Mouse (Mus musculus) bone marrow macrophage, adult 2 months (primary cell): ENCODE results near the gene Ggps1. TPM values are rescaled to one million over a fixed set of nuclear protein-coding genes. Genes with fewer than 3 reads are reported as not detected.

Source experiments
- H3K27ac ChIP-seq: 2 replicates; pipeline ENCODE4 v1.5.1; 2012; ENCODE audit warnings: low read depth, low read length; ENCODE audit not compliant: insufficient read depth
- H3K4me1 ChIP-seq: 2 replicates; pipeline ENCODE4 v1.6.1; 2012; ENCODE audit warnings: low read length; ENCODE audit not compliant: control insufficient read depth, insufficient read depth
- H3K4me3 ChIP-seq: 2 replicates; pipeline ENCODE4 v1.5.1; 2012; ENCODE audit warnings: mild to moderate bottlenecking, low read length, moderate library complexity; ENCODE audit not compliant: insufficient read depth
- CTCF ChIP-seq: IDR thresholded peaks from 2 replicates; pipeline ENCODE4 v1.5.1; 2012; ENCODE audit warnings: low read depth, mild to moderate bottlenecking, low read length, moderate library complexity
- POLR2A ChIP-seq: IDR thresholded peaks from 2 replicates; pipeline ENCODE4 v1.6.1; 2012; ENCODE audit warnings: mild to moderate bottlenecking, low read depth, low read length, borderline replicate concordance
- polyA plus RNA-seq: library from polyadenylated mRNA; stranded (reverse); fragments of >200 nt; gene quantifications from 2 replicates; pipeline ENCODE4 v1.2.4, GENCODE M21; 2012; ENCODE audit not compliant: missing spikeins, insufficient read depth, insufficient read length

Ggps1 gene
- polyA plus RNA-seq, 1 experiment, result 29.9 TPM

DNA sequence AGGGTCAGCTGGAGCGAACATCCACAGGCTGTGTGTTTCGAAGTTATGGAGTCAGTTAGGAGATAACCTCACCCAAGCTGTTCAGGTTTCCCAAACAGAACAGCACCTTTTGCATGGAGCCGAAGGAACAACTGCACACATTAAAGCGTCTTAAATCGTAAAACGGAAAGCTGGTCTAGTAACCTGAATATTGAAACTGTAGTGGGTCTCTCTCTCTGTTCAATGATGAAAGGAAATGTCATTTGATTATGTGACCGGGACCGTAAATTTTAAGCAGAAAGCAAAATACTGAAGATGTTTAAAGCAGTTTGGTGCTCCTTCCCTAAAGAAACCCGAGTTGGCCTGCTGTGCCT is 1.7 kb upstream of the Ggps1 start:
- peaks cover 17% of the 10 kb centered on the region for H3K4me1 ChIP-seq
- no peak for TF ChIP-seq CTCF
- TF ChIP-seq POLR2A, result no peak
- H3K27ac ChIP-seq, result no peak overlapping the region

DNA sequence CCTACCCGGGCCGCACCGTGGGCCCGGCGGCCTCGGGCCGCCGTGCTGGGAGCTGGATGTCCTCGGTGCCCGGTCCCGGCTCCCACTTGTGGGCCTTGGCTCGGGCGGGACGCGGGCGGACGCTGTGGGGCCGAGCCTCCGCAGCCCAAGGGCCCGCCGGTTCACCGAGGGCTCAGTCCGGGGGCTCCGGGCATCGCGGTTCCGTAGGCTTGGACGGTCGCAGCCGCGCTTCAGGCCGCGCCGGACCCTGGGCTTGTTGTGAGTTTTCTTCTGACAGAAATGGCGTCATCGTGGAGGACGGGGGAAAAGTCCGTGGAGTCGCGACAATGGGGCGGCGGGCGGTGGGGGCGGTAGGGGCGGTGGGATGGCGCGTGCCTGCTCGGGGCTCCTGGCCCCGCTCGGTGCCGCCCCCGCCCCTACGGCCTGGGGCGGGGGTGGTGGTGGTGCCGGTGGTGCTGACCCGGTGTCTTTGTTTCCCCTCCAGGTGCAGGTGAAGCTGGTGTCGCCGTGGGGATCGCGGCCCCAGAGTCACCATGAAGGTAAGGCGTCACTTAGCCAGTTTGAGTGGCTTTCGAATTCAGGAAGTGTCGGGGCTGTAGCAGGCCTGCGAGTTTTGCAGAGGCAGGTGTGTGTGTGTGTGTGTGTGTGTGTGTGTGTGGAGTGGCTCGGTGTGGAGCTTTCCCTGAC is 1.2 kb upstream of the Ggps1 start:
- peaks cover 17% of the 10 kb centered on the region for H3K4me1 ChIP-seq
- peak overlapping the region; percentile 85 for H3K4me3 ChIP-seq
- TF ChIP-seq CTCF, result no peak
- peak overlapping the region; percentile 76; the same call in 1 of the 2 replicates for H3K27ac ChIP-seq

More for the DNA sequence above, 1.7 kb upstream of the Ggps1 start:
- peak overlapping the region; percentile 85 for H3K4me3 ChIP-seq

DNA sequence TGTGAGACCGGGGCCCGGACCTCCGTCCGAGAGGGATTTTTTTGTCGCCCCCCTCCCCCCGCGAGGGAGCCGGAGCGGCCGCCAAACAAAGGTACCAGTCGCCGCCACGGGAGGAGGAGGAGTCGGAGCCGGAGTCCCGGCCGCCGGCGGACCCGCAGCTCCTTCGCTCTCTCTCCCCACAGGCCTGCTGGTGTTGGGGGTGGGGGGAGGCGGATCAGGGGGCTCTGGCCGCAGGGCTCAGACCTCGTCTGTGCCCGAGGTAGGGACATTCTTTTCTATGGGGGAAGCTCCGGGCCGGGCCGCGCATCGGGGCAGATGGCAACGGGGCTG is 619 bp upstream of the Ggps1 start:
- peaks cover 17% of the 10 kb centered on the region for H3K4me1 ChIP-seq
- TF ChIP-seq CTCF (no peak), POLR2A (no peak)
- peak overlapping the region; percentile 76 for H3K27ac ChIP-seq
- peak overlapping the region; percentile 85 for H3K4me3 ChIP-seq

DNA sequence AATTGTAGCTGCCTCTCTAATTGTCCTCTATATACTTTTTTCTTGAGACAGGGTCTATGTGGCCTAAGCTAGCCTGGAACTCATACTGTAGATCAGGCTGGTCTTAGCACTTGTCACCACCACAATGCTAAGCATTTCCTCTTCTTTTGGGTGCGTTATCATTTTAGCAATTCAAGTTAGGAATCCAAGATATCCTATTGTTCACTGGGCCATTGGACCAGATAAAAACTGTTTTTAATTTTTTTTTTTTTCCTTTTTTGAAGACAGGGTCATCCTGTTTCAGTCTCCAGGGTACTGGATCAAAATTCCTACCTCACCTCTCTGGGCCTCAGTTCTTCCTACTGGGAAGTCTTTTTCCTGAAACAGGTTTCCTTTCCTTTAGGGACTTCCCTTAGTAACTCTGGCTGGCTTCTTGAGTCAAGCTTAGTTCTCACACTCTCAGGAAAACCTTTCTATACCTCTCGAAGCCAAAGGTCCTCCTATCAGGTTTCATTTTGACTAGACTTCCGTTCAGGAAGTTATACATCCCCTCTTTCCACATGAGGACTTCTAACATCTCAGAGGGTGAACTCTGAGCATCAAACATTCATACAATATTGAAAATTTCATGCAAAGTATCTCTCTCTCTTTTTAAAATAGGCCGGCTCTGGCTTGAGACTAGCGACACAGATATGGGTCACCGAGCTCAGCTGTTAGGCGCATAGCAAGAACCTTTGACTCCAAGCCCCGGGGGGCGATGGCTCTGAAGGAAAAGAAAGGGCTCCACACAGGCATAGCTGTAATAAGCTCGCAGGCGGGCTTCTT is 877 bp downstream of the Ggps1 start:
- H3K27ac ChIP-seq, result peak overlapping the region; percentile 74
- TF ChIP-seq CTCF (no peak), POLR2A (no peak)
- peaks cover 9% of the 10 kb centered on the region; the same call in 1 of the 2 replicates for H3K4me1 ChIP-seq
- H3K4me3 ChIP-seq, result peak overlapping the region; percentile 78

DNA sequence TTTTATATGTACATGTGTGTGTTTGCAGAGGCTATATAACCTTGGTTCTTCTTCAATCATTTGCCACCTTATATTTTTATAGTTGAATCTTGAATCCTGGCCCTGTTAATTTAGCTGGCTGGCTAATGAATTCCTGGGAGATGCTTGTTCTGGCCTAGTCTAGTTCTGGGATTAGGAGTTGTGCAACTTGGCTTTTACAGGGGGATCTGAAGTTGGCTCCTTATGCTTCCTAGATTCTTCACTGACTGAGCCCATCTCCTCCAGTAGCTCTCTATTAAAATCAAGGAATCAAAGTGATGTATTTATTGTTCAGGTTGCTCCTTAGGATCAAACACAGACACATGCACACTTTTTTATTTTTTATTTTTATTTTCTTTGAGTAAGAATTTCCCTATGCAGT is 3.7 kb downstream of the Ggps1 start:
- TF ChIP-seq POLR2A (no peak), CTCF (no peak)
- peaks cover 6% of the 10 kb centered on the region; the same call in 1 of the 2 replicates for H3K4me1 ChIP-seq
- H3K27ac ChIP-seq, result no peak overlapping the region
- no peak overlapping the region for H3K4me3 ChIP-seq

DNA sequence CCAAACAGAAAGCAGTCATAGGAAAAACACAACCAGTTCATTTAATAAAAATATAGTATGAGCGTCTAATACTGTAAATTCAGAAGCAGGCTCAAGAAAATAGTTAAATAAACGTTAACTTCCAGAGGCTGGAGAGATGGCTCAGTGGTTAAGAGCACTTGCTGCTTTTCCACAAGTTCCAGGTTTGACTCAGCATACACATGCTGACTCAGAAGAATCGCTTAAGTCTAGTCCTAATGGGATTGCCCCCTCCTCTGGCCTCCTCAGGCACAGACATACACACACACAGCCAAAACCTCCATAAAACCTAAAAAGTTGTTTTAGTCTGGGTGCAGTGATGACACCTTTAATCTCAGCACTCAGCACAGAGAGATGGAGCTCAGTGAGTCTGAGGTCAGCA is 6.5 kb downstream of the Ggps1 start:
- H3K4me1 ChIP-seq, result peaks cover 6% of the 10 kb centered on the region; the same call in 1 of the 2 replicates
- H3K4me3 ChIP-seq, result no peak overlapping the region
- no peak for TF ChIP-seq CTCF
- no peak for TF ChIP-seq POLR2A
- H3K27ac ChIP-seq, result no peak overlapping the region

DNA sequence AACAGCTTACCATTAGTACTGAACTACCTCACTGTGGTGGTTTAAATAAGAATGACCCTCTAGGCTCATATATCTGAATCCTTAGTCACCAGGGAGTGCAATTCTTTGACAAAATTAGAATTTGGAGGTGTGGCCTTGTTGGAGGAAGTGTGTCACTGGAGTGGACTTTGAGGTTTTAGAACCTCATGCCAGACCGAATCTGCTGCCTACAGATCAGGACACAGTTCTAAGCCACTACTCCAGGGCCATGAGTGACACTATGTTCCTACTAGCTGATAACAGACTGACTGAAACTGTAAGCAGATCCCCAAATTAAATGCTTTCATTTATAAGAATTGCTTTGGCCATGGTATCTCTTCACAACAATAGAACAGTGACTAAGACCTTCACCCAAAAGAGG is 13.4 kb downstream of the Ggps1 start:
- Histone ChIP-seq H3K4me1 (no peaks in the 10 kb centered on the region), H3K4me3 (no peak overlapping the region), H3K27ac (no peak overlapping the region)
- TF ChIP-seq POLR2A (no peak), CTCF (no peak)

DNA sequence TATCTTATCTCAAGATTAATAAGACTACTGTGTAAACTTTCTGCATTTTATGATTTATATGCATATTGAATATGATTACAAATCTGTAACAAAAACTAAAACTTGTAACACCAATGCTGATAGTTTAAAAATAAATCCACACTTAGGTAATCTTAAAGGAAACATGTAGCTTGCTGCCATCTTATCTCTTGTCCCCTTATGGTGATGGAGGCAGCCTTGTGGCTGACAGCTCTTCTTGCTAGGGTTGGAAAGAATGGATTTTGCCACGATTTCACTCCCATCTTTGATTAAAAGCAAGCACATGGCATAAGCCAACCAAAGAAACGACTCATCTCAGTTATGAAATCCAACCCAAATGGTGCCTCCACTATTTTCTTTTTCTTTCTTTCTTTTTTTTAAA is 18.8 kb downstream of the Ggps1 start:
- peaks cover 4% of the 10 kb centered on the region for H3K4me1 ChIP-seq
- no peak overlapping the region for H3K4me3 ChIP-seq
- no peak overlapping the region for H3K27ac ChIP-seq
- TF ChIP-seq POLR2A (no peak), CTCF (no peak)

DNA sequence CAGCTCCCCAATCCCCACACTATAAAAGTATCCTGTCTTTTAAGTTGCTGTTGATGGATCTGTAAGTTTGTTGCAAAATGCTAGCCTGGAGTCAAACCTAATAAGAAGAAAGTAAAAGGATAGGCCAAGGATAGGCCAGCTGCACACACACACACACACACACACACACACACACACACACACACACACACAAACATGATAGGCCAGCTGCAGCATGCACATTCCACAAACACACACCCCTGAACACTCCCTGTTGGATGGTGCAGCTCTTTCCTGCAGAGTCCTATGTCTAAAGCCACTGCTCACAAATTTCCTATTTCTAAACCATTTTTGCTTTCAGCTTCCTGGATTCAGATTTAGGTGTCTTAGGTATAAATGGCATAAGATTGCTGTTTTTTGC is 19.4 kb downstream of the Ggps1 start:
- Histone ChIP-seq H3K27ac (no peak overlapping the region), H3K4me1 (peaks cover 4% of the 10 kb centered on the region)
- TF ChIP-seq POLR2A, result no peak
- no peak for TF ChIP-seq CTCF

DNA sequence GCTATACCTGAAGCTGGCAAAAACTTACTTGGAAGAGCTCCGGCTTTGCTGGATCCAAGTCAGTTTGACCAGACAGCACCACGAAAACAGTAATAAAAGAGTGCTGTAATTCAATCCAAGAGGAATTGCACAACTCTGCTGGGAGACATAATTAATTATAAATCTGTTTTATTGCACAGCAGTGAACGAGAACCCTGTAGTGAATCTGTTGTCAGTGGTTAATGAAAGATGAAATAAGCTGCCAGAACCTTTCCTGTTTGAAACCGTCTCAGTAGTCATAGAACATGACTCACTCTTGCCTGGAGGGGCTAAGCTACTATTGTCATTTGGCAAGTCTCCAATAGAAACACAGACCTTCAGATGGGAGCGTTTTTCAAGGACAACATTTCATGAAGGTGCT is 23.1 kb downstream of the Ggps1 start:
- Histone ChIP-seq H3K27ac (peak overlapping the region; percentile 88), H3K4me1 (peaks cover 10% of the 10 kb centered on the region), H3K4me3 (peak overlapping the region; percentile 80)
- TF ChIP-seq POLR2A (no peak), CTCF (no peak)

More for the DNA sequence above, 19.4 kb downstream of the Ggps1 start:
- H3K4me3 ChIP-seq, result no peak overlapping the region
